Mouse (Mus musculus): ENCODE data around the gene Echdc1.
"Not testable (repeated sequence)": the region's sequence is repeated elsewhere in the genome, so short reads cannot be mapped to it uniquely, and the experiment has no call there.

The Echdc1 gene

GRCm38 (mm10) chr10:29313064-29313638 is at the start of gene Echdc1:
Gene Echdc1, plus strand, starts transcription at chr10:29313166.
- peak; percentile 85 for DNase-seq

GRCm38 (mm10) chr10:29281736-29282135 is 31.2 kb upstream of the Echdc1 start:
- no peak for DNase-seq

GRCm38 (mm10) chr10:29285757-29286156 is 27.2 kb upstream of the Echdc1 start:
- no peak for DNase-seq

- DNase-seq: no peak
Measured at GRCm38 (mm10) chr10:29302230-29302629, 10.7 kb upstream of the Echdc1 start.

GRCm38 (mm10) chr10:29311480-29312219 is 1.3 kb upstream of the Echdc1 start:
- DNase-seq: no peak

GRCm38 (mm10) chr10:29313905-29314304 is 939 bp downstream of the Echdc1 start:
- DNase-seq: no peak

GRCm38 (mm10) chr10:29324817-29325216 is 11.9 kb downstream of the Echdc1 start:
- no peak for DNase-seq

- DNase-seq: no peak
Measured at GRCm38 (mm10) chr10:29333836-29334235, 20.9 kb downstream of the Echdc1 start.

GRCm38 (mm10) chr10:29338355-29339056 is 25.5 kb downstream of the Echdc1 start:
- DNase-seq: peak; percentile 31

GRCm38 (mm10) chr10:29344232-29344631 is 31.3 kb downstream of the Echdc1 start:
- DNase-seq: no peak

GRCm38 (mm10) chr10:29346638-29347037 is 33.7 kb downstream of the Echdc1 start:
- DNase-seq: no peak

- no peak for DNase-seq
Measured at GRCm38 (mm10) chr10:29351420-29351819, 38.5 kb downstream of the Echdc1 start.

GRCm38 (mm10) chr10:29352575-29352974 is 39.6 kb downstream of the Echdc1 start:
- no peak for DNase-seq

GRCm38 (mm10) chr10:29354183-29354582 is 41.2 kb downstream of the Echdc1 start:
- no peak for DNase-seq

GRCm38 (mm10) chr10:29361095-29361463 is 48.1 kb downstream of the Echdc1 start:
- no peak for DNase-seq

- DNase-seq: peak; percentile 90
Measured at GRCm38 (mm10) chr10:29361464-29362196, 48.7 kb downstream of the Echdc1 start.

GRCm38 (mm10) chr10:29362197-29362900 is 49.4 kb downstream of the Echdc1 start, which contains the start of gene Rnf146:
Gene Rnf146, minus strand, starts transcription at chr10:29362442.
- DNase-seq: no peak

- DNase-seq: no peak
Measured at GRCm38 (mm10) chr10:29374065-29374464, 61.1 kb downstream of the Echdc1 start.

GRCm38 (mm10) chr10:29381558-29381957 is 68.6 kb downstream of the Echdc1 start:
- no peak for DNase-seq

GRCm38 (mm10) chr10:29394890-29395289 is 81.9 kb downstream of the Echdc1 start:
- not testable (repeated sequence) for DNase-seq
